Mouse (Mus musculus): ENCODE data around the gene Olfr410.
A peak's percentile ranks its signal among the peaks of the same experiment; 100 is the strongest.

The Olfr410 gene

DNA sequence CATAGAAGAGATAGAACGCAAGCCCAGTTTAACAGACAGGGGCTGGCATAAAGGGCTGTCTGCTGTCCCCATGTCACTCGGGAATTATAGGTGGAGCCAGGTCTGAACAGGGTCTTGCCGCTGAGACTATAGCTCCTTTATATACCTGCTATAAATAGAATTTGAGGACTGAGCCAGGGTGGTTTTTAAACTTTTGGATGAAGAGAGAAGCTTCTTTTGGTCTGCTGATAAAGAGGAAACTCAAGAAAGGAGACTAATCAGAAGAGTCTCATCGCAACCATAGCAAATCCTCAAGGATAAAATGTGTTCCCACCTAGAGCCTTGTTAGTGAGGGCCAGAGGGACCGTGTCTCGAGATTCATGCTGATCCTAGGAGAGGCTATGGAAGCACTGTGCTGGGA lies at the start of gene Olfr410:
Gene Olfr410 (minus strand): TSS at position 101 of the 400 bp plus-strand sequence.
- DNase-seq, result no peak

DNA sequence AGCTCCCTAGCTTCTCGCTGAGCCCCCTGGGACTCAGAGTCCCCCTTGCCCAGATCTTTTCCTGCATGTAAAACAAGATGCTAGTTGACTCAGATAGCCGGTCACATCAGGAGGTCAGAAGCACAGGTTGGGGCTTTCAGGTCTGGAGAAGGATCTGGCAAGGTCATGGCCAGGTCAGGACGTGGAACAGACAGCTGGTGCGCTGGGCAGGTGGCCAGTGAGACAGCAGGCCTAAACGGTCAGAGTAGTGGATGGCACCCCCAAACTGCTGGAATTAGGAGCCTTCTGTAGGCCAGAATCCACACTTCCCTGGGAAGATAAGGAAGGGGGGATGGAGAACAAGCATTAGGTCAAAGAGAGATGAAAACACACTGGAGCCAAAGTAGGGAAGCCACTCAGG lies 49.4 kb upstream of the Olfr410 start:
- no peak for DNase-seq

DNA sequence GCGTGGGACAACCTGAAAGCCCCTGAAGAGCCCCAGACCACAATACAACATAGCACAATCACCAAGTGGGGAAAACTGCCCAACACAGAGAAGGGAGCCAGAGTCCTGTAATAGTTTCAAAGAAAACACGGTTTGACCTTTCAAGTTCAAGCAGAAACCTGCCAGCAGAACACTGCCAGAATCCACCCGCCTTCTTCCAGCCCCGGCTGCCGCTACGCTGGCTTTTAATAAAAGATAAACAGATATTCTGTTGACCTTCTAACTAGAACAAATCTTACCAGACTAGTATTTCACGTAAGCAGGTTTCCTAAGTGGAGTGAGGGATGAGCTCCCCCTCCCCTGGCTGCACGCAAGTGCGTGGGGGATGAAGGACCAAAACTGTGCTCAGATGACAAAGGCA lies 47.8 kb upstream of the Olfr410 start:
- no peak for DNase-seq

DNA sequence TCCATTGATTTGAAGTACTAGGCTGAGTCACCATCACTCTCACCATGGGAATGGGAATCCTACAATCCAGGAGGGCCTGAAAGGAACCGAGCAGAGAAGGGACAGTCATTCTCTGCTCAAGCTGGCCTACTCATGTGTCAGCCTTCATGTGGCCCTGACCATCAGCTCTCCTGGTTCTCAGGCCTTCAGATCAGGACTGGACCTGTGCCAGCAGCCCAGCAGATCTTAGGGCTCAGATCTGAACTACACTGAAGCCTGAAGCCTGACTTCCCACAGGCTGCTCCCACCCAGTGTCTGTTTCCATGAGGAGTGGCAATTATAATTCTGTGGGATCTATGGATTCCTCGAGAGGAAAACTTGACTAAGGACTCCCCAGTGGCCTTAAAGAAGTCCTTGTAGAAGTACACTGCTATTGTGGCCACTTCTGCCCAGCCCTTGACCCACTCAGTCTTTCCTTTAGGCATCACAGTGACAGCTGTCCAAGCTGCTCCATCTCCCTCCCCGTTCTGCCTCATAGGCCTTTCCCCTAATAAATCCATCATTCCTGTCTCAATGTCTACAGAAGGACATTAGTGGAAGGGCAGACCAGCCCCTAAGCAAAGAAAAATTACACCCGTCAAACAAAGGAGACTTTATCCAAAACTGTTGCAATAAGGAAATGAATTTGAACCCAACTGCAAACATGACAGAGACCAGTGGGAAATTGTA lies 41.5 kb upstream of the Olfr410 start:
- DNase-seq, result no peak

DNA sequence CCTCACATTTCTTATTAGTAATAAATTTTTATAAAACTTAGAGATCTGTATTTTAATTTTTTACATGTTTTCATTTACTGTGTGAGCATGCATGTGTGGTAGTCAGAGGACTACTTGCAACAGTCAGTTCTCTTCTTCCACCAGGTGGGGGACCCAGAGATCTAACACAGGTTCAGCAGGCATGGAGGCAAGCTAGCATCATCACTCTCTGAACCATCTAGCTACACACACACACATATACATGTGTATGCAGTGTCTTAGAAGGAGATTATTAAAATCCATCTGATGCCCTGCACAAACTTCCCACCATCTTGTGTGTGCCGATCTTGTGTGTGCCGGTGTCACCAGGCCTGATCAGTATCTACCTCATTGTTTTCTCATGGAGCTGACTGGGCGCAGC lies 39.0 kb upstream of the Olfr410 start:
- DNase-seq, result peak in 1 of 2 experiments; percentile 14

DNA sequence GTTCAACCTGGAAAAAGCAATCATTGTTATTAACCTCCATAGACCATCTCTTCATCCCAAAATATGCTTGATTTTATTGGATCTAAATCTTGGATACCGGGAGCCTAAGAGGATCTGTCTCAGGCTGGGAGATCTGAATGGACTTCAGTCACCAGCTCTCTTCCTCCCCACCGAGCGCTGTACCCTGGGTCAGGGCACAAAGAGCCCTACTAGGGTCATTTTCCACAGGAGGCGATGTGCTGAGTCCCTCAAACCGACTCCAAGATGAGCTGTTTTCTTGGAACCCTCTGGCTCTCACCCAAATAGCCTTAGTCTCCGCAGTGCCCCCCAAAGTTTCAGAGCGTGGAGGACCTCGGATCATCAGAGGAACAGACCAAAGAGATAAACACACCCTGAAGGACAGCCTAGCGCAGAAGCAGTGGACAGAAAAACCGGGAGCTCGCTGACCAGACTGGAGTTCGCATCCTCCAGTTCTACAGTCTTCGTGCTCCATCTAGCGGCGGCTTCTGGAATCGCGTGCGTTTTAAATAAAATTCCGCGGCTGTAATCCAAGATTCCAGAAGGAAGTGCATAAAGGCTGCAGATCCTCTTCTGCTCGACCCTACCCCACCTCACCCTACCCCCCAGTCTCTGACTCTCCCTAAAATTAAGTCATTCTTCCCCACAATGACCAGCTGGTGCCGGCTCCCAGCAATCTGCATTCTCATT lies 33.7 kb upstream of the Olfr410 start:
- DNase-seq, result peak; percentile 23 to 54

DNA sequence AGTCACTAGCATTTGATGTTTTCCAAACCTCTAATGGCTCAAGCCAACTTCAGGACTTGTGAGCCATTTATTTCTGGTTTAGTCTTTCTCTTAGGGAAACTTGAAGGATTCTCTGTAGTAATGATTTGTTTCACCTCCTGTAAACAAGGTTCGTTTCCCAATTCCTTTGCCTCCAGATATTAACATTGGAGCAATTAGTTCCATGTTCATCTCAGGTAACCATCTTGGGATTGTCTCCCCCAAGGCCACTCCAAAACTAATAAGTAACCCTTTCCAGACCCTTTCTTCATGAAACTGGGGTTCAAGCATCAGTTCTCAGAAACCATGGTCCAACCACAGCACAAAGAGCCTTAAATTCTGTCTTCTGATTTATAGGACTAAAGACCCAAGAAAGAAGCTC lies 23.9 kb upstream of the Olfr410 start, which contains the start of gene Olfr412:
Gene Olfr412 (plus strand): TSS at position 301 of the 400 bp plus-strand sequence.
- no peak for DNase-seq

DNA sequence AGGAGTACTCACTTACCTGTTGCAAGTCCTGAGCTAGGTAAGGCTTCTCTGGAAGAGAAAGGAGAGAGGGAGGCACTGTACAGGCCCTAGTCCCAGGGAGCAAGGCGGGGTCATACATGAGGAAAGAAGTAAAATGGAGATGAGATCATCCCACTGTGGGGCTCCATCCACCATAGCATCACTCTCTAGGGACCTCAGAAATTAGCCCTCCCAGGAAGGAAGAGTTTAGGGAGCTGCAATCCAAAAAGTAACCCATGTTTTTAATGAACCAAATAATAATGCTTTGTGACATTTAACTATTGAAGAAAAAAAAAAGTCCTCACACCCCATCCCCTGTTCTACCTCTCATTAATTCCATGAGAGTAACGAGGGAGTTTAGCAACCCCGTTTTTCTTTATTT lies 14.7 kb upstream of the Olfr410 start, which contains the start of gene Olfr411:
Gene Olfr411 (minus strand): TSS at position 101 of the 400 bp plus-strand sequence.
- no peak for DNase-seq

DNA sequence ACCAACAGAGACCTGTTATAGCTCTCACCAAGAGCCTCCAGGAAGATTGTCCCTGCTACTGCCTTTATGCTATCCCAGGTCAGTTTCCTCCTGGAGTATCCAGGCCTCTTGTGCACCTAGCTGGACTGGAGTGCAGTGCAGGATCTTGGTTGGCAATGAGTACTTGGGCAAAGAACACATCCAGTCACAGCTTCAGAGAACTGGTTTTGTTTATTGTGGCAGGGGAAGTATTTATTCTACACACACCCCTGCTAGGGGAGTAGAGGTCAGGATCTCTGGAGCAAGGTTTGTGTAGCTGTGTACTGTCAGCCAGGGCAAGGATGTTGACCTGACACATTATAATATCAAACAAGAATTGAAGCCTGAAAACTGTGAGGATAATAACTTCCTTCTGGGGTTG lies 9.1 kb downstream of the Olfr410 start:
- DNase-seq, result no peak

DNA sequence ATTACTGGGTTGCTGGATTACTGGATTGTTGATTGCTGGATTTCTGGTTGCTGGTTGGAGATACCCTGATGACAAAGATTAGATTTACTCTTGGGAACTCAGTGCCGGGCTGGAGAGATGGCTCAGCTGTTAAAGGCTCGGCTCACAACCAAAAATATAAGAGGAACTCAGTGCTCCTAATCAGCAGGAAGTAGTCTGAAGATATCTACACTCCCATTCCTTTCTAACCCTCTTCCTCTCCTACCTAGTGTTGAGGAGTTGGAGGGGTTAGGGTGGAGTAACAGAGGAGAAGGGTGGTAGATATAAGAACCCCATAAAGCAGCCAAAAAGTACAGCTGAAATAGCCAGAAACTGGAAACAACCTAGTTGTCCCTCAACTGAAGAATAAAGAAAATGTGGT lies 11.8 kb downstream of the Olfr410 start:
- DNase-seq, result no peak

DNA sequence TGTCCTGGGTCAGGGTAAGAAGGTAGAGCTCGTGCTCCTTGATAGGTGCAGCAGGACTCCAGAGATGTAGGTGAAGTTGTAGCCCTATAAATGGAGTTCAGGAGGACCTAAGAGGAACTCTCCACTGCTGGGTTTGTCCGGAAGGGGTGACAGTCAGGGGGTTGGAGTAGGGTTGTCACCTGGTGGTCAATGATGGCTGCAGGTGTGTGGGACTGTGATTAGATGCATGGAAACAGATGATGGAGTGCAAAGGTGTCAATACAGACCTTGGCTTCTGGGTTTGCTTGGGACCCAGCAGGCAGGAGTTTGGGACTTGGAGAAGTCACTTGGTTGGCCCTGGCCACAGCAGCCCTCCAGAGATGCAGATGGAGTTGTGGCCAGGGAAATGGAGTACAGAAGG lies 50.6 kb downstream of the Olfr410 start:
- DNase-seq, result no peak

DNA sequence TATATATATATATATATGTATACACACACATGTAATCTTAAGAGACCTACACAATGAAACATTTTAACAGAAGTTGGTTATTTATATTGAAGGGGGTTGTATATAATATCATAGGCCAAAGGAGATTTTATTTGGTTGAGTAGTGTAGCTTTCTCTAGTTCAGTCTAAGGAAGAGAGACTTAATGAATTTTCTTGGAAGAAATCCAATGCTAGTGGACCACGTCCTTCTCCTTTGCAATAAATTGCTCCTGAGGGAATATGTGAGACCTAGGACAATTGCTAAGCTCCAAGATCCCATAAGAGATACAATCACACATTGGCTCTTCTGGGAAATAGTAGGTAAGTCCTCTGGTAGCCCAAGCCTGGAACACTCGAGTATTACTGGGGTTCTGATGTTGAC lies 54.4 kb downstream of the Olfr410 start, which contains the start of gene Olfr59:
Gene Olfr59 (plus strand): TSS at position 301 of the 400 bp plus-strand sequence.
- DNase-seq, result no peak

Measured in thymus, postnatal 36 days (tissue).